Mouse (Mus musculus): Measurements from ENCODE around the gene Gm28635.

GRCm38 (mm10) chr2:84581208-84581607 lies 96.6 kb downstream of the Gm28635 start:
- TF ChIP-seq EP300 (IDR thresholded peaks at IDR 0.05; ENCODE audit: low read depth) (no peak), CTCF (IDR thresholded peaks at IDR 0.05; ENCODE audit: low read depth) (peak; percentile 65)

Data from liver, embryonic 14.5 days (tissue).